Mouse (Mus musculus) T-helper 2 cell (primary cell): Measurements from ENCODE around the gene Akr7a5.

Experiments used
- in situ Hi-C: fragments of 300-600 bp; cut with MboI, MseI; formaldehyde crosslinking; loops from one replicate; pipeline ENCODE4 v1.15.1; 2025; ENCODE audit warnings: high pct_unique_total_duplicates

The Akr7a5 gene

GRCm38 (mm10) chr4:139345416-139346019 lies 35.0 kb downstream of the Akr7a5 start:
- in situ Hi-C loops, result no loop called here

DNA sequence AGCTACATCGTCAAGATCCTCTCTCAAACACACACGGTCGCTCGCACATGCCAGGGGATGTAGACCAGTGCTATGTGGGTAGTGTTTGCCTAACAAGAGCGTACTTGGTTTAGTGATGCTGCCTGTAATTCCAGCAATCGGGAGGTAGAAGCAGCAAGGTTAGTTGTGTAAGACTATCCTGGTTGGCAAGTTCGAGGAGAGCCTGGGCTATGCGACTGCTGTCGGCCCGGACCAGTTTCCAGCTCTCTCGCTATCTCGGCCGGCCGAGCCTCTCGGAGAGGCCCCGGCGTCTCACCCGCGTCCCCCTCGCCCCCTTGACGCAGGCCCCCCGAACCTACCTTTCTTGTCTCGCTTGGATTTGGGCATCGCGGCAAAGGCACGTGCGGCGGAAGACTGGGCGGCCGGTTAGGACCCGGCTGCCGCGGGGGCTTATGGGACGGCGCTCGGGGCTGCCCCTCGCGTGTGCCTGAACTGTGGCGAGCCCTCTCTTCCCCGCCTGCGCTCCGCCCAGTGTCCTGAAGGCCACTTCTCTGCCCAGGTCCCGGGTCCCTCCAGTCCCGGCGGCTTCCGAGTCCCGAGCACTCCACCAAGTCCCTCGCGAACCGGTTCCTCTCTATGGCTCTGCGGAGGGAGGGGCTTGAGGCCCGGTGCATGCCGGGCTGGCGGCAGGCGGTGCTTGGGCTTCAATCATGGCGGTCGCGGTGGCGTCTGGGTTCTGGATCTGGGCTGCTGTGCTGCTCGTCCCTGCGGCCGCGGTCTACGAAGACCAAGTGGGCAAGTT lies 41.6 kb downstream of the Akr7a5 start, which contains the start of the genes Mrto4, Emc1 and Ubr4:
Gene Mrto4 (minus strand): TSS at position 646 of the 781 bp plus-strand sequence.
Gene Emc1 (plus strand): TSS at position 657 of the 781 bp plus-strand sequence.
Gene Ubr4 (plus strand): TSS at position 679 of the 781 bp plus-strand sequence.
- in situ Hi-C loops, result no loop called here

GRCm38 (mm10) chr4:139352832-139353231 lies 42.3 kb downstream of the Akr7a5 start:
- in situ Hi-C loops, result no loop called here

DNA sequence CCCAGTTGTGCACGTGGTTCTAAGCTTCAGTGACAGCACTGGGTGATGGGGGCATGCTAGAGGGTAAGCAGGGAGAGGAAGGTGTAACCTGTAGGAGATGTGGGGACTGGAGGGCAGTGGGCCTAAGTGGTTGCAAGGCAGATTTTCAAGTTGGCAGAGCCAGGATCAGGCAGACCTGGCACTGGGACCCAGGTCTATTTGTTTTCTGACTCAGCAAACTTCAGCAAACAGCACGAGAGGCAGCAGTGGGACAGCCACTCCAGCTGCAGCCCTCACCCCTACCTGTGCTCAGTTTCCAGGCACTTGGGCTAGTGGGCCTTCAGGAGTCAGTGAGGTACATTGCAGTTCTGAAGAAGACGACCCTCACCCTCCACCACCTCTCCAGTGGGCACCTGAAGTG lies 46.7 kb downstream of the Akr7a5 start:
- in situ Hi-C loops, result no loop called here

- in situ Hi-C loops, result no loop called here
Observed at GRCm38 (mm10) chr4:139360761-139361548, 50.4 kb downstream of the Akr7a5 start.

- in situ Hi-C loops, result no loop called here
Observed at GRCm38 (mm10) chr4:139367336-139367735, 56.8 kb downstream of the Akr7a5 start.
